Mouse (Mus musculus) G1E (cell line): ENCODE data around the gene Slc46a1. TPM values are rescaled to one million over a fixed set of nuclear protein-coding genes. Genes with fewer than 3 reads are reported as not detected.

Experiments
- ATAC-seq: 2 replicates; pipeline ENCODE4 v1.8.0; 2016; ENCODE audit warnings: mild to moderate bottlenecking; ENCODE audit not compliant: insufficient number of reproducible peaks, poor library complexity, low FRiP score, severe bottlenecking; ENCODE audit errors: extremely low read depth
- DNase-seq: peaks from one replicate; pipeline ENCODE4 v3.0.0; 2012; ENCODE audit warnings: low spot score
- H3K27me3 ChIP-seq: 2 replicates; pipeline ENCODE4 v1.6.1; 2012; ENCODE audit warnings: mild to moderate bottlenecking, low read length, inconsistent platforms; ENCODE audit not compliant: insufficient read depth
- H3K36me3 ChIP-seq: replicated peaks from 2 replicates; pipeline ENCODE3; 2012; ENCODE audit warnings: mild to moderate bottlenecking, inconsistent platforms
- H3K4me1 ChIP-seq: 2 replicates; pipeline ENCODE4 v1.6.1; 2012; ENCODE audit warnings: low read depth, low read length, inconsistent platforms, mixed read lengths; ENCODE audit not compliant: insufficient read depth
- H3K4me3 ChIP-seq: 2 replicates; pipeline ENCODE4 v1.5.1; 2012; ENCODE audit warnings: low read depth, mild to moderate bottlenecking, inconsistent platforms, low read length, moderate library complexity, mixed read lengths
- H3K9me3 ChIP-seq: replicated peaks from 2 replicates; pipeline ENCODE4 v1.6.1; 2012; ENCODE audit warnings: inconsistent platforms
- CTCF ChIP-seq: IDR thresholded peaks from 2 replicates; pipeline ENCODE4 v1.5.1; 2012; ENCODE audit warnings: low read depth, low read length, inconsistent platforms, mixed read lengths
- GATA1 ChIP-seq: IDR thresholded peaks from 2 replicates; pipeline ENCODE4 v1.6.1; 2012; ENCODE audit warnings: borderline replicate concordance, low read length, inconsistent platforms, mixed read lengths
- GATA2 ChIP-seq: IDR thresholded peaks from 2 replicates; pipeline ENCODE4 v1.6.1; 2012; ENCODE audit warnings: low read depth, low read length, inconsistent platforms, borderline replicate concordance
- POLR2AphosphoS5 ChIP-seq: IDR thresholded peaks from 2 replicates; pipeline ENCODE4 v1.6.1; 2012; ENCODE audit warnings: low read depth, low read length, inconsistent platforms; ENCODE audit not compliant: insufficient replicate concordance
- TAL1 ChIP-seq: conservative IDR thresholded peaks from 2 replicates; pipeline ENCODE4 v1.6.1; 2012; ENCODE audit warnings: low read depth, low read length, inconsistent platforms, mixed read lengths
- polyA plus RNA-seq: library from polyadenylated mRNA; stranded (reverse); fragments of >175 nt; gene quantifications from 2 replicates; pipeline ENCODE4 v1.2.3, GENCODE M21; 2012
- total RNA-seq, 2 experiments: library from RNA; stranded (forward) in 1 of 2; stranded (reverse) in 1 of 2; fragments of 200-1000 nt in 1 of 2; fragments of >200 nt in 1 of 2; fragmentation: Nextera tagmentation in 1 of 2; gene quantifications; 2 replicates each; pipeline ENCODE4 v1.2.3; 2014 to 2017

Gene Slc46a1
- total and polyA plus RNA-seq, 3 experiments, result 0.11 TPM; not detected in 2

- Histone ChIP-seq H3K4me3 (peak within 1 kb of the TSS; percentile 64; the same call in 1 of the 2 replicates), H3K4me1 (peaks cover 21% of the 10 kb centered on the region), H3K9me3 (no peaks in the 10 kb centered on the region), H3K36me3 (no peaks in the 10 kb centered on the region), H3K27me3 (peaks cover 51% of the 10 kb centered on the region)
- ATAC-seq, result peak; percentile 81
- no peak for TF ChIP-seq GATA1
- DNase-seq, result peak; percentile 89
These were observed 32.3 kb downstream of the Slc46a1 start, which contains the start of gene Sarm1 for GRCm38 (mm10) chr11:78497544-78498522. Sarm1 (minus strand) TSS chr11:78497754.

DNA sequence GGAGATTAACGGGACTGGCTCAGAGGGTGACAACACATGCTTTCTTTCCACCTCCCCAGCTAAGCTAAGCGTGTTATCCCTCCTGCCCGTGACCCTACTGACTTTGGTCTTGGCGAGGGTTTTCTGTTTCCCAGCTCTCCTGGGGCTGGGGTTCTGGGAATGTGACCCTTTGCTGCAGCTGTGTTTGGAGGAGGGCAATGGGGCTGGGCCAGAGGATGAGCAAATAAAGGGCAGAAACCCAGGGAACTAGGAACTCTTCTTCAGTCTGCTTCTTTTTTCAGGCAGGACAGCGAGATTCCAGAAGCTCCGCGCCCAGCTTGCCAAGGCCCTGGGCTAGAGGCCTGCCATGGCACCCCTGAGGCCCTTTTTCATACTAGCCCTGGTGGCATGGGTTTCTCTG lies 33.5 kb downstream of the Slc46a1 start, which contains the start of gene Vtn:
Vtn (plus strand) TSS at position 88 of the 400 bp plus-strand sequence.
- Histone ChIP-seq H3K9me3 (no peaks in the 10 kb centered on the region), H3K36me3 (peaks cover 7% of the 10 kb centered on the region), H3K4me3 (peak within 1 kb of the TSS; percentile 64; the same call in 1 of the 2 replicates), H3K4me1 (peaks cover 21% of the 10 kb centered on the region), H3K27me3 (peaks cover 50% of the 10 kb centered on the region)
- DNase-seq (no peak), ATAC-seq (no peak)
- no peak for TF ChIP-seq POLR2AphosphoS5
- TF ChIP-seq GATA2, result no peak
- no peak for TF ChIP-seq GATA1
- TF ChIP-seq CTCF, result no peak
- TF ChIP-seq TAL1, result no peak

DNA sequence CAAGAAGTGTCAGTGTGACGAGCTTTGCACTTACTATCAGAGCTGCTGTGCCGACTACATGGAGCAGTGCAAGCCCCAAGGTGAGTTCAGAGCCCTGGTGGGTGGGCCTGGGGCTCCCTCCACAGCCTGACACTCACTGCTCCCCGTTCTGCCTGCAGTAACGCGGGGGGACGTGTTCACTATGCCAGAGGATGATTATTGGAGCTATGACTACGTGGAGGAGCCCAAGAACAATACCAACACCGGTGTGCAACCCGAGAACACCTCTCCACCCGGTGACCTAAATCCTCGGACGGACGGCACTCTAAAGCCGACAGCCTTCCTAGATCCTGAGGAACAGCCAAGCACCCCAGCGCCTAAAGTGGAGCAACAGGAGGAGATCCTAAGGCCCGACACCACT lies 34.0 kb downstream of the Slc46a1 start:
- Histone ChIP-seq H3K4me3 (no peak overlapping the region), H3K9me3 (no peaks in the 10 kb centered on the region), H3K4me1 (peaks cover 21% of the 10 kb centered on the region), H3K27me3 (peaks cover 46% of the 10 kb centered on the region), H3K36me3 (peaks cover 7% of the 10 kb centered on the region)
- no peak for TF ChIP-seq TAL1
- TF ChIP-seq CTCF, result no peak
- TF ChIP-seq GATA1, result no peak
- TF ChIP-seq GATA2, result no peak
- no peak for TF ChIP-seq POLR2AphosphoS5
- ATAC-seq (no peak), DNase-seq (no peak)

GRCm38 (mm10) chr11:78500623-78501202 lies 35.2 kb downstream of the Slc46a1 start:
- DNase-seq (no peak), ATAC-seq (no peak)
- no peak overlapping the region for H3K4me3 ChIP-seq
- H3K4me1 ChIP-seq, result peaks cover 21% of the 10 kb centered on the region
- peaks cover 44% of the 10 kb centered on the region for H3K27me3 ChIP-seq
- TF ChIP-seq GATA2 (no peak), CTCF (no peak), TAL1 (no peak), GATA1 (no peak), POLR2AphosphoS5 (no peak)
- peaks cover 17% of the 10 kb centered on the region for H3K36me3 ChIP-seq
- H3K9me3 ChIP-seq, result no peaks in the 10 kb centered on the region

GRCm38 (mm10) chr11:78501529-78501928 lies 36.0 kb downstream of the Slc46a1 start:
- H3K36me3 ChIP-seq, result peaks cover 25% of the 10 kb centered on the region
- H3K4me1 ChIP-seq, result peaks cover 21% of the 10 kb centered on the region
- peaks cover 38% of the 10 kb centered on the region for H3K27me3 ChIP-seq
- no peak for TF ChIP-seq CTCF
- TF ChIP-seq POLR2AphosphoS5, result no peak
- DNase-seq (no peak), ATAC-seq (no peak)
- H3K9me3 ChIP-seq, result no peaks in the 10 kb centered on the region
- H3K4me3 ChIP-seq, result no peak overlapping the region

- TF ChIP-seq CTCF, result no peak
- no peak for TF ChIP-seq GATA1
- no peak for TF ChIP-seq TAL1
- no peak for TF ChIP-seq GATA2
- TF ChIP-seq POLR2AphosphoS5, result no peak
- no peak within 1 kb of the TSS for H3K4me3 ChIP-seq
- H3K27me3 ChIP-seq, result peaks cover 25% of the 10 kb centered on the region
- DNase-seq (no peak), ATAC-seq (no peak)
- peaks cover 41% of the 10 kb centered on the region for H3K36me3 ChIP-seq
- H3K4me1 ChIP-seq, result peaks cover 6% of the 10 kb centered on the region; the same call in 1 of the 2 replicates
- no peaks in the 10 kb centered on the region for H3K9me3 ChIP-seq
These were observed 37.6 kb downstream of the Slc46a1 start, which contains the start of gene Sebox for GRCm38 (mm10) chr11:78502909-78503650. Sebox (plus strand) TSS chr11:78503447.
